Mouse (Mus musculus): Measurements from ENCODE around the gene Set.
A peak's percentile ranks its signal among the peaks of the same experiment; 100 is the strongest.
"Not testable (repeated sequence)": the region's sequence is repeated elsewhere in the genome, so short reads cannot be mapped to it uniquely, and the experiment has no call there.

Gene Set

GRCm38 (mm10) chr2:30057223-30057904 is at the start of gene Set:
Set (plus strand) TSS chr2:30057378.
- no peak for DNase-seq (ENCODE audit: low spot score)

GRCm38 (mm10) chr2:30009101-30009500 is 48.1 kb upstream of the Set start:
- DNase-seq (ENCODE audit: low spot score): no peak

DNA sequence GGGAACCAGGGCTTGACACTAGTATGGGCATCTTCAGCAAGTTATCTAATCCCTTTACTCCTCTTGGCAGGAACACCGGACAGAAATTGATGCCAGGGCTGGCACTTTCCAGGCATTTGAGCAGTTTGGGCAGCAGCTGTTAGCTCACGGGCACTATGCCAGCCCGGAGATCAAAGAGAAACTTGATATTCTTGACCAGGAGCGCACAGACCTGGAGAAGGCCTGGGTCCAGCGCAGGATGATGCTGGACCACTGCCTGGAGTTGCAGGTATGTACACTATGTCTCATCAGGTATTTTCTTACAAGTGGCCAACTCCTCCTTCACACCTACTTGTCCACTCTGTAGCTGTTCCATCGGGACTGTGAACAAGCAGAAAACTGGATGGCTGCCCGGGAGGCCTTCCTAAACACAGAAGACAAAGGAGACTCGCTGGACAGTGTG is 46.3 kb upstream of the Set start:
- DNase-seq (ENCODE audit: low spot score): peak; percentile 75

DNA sequence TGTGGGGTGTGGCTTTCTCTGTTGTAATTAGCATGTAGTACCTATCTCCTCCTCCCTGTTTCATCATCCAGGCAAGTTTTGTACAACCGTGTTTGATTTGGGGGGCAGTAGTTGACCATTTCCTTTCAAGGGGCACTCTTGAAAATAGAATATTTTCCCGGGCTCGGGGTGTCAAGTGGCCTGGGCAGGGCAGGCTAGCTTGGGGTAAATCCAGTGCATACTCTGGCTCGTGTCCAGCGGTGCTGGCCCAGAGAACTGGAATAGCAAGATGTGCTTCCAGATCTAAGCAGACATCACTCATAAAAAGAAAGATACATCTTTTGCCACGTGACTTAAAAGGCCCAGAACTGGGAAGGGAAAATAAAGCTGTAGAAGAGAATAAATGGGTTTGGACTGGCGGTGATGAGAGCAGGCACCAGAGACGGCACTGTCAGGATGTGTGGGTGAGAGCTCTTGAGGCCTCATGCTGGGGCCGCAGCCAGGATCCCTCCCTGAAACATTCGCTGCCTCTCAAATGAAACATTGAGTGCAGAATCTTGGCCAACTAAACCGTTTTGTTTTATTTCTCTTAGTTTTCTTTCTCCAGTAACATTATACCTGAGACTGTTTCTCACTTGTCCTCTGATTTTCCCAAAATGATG is 42.7 kb upstream of the Set start:
- no peak for DNase-seq (ENCODE audit: low spot score)

GRCm38 (mm10) chr2:30025454-30025853 is 31.7 kb upstream of the Set start:
- no peak for DNase-seq (ENCODE audit: low spot score)

DNA sequence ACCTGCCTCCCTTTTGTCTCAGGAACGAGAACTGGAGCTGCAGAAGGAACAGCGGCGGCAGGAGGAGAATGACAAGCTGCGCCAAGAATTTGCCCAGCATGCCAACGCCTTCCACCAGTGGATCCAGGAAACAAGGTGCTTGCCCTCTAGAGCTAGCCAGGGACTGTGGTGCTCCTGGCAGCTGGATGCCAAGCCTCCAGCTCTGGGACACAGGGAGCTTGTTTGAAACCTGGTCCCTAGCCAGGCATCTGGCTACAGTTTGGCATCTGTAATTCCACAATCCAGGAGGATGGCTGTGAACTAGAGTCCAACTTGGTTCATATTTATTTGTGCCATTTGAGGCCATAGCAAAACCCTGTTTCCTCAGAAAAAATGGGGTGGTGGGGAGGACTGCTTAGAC is 30.2 kb upstream of the Set start:
- no peak for DNase-seq (ENCODE audit: low spot score)

GRCm38 (mm10) chr2:30032244-30032846 is 24.8 kb upstream of the Set start:
- no peak for DNase-seq (ENCODE audit: low spot score)

DNA sequence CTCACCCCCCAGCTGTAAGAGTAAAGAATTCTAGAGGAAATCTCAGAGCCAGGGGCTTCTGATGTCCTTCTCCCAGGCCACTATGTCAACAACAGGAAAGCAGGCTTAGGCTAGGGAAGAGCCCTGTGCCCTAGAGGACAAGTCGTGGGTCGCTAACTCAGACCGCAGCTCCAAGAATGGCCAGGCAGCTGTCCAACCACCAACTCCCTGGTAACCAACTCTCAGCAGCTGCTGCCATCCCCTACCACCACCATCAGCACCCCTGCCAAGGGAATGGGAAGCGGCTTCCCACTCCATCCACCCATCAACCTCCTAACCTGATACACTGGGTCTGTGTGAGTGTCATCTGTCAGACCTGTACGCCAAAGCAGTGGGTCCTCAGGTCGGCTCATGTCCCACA is 24.2 kb upstream of the Set start:
- no peak for DNase-seq (ENCODE audit: low spot score)

GRCm38 (mm10) chr2:30037762-30038161 is 19.4 kb upstream of the Set start:
- no peak for DNase-seq (ENCODE audit: low spot score)

- no peak for DNase-seq (ENCODE audit: low spot score)
Observed at GRCm38 (mm10) chr2:30038370-30038769, 18.8 kb upstream of the Set start.

GRCm38 (mm10) chr2:30039687-30040086 is 17.5 kb upstream of the Set start:
- peak; percentile 15 for DNase-seq (ENCODE audit: low spot score)

DNA sequence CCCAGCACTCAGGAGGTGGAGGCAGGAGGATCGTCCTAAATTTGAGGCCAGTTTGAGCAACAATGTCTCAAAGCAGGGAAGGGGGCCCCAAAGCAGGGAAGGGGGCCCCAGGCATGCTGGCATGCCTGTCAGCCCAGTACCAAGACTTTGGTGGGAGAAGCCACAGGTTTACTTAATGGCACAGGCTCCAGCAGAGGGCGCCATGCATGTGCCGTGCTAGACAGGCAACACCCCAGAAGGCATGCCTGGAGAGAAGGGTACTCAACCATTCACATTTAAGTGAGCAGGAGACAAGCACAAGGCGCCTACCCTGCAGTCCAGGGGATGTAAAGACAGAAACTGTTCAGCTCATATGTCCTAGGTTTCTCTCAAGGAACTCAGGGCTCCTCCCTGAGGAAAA is 14.7 kb upstream of the Set start:
- DNase-seq (ENCODE audit: low spot score): peak; percentile 75

GRCm38 (mm10) chr2:30044550-30044949 is 12.6 kb upstream of the Set start:
- DNase-seq (ENCODE audit: low spot score): no peak

- DNase-seq (ENCODE audit: low spot score): no peak
Observed at GRCm38 (mm10) chr2:30047127-30047526, 10.1 kb upstream of the Set start.

GRCm38 (mm10) chr2:30048101-30048501 is 9.1 kb upstream of the Set start:
- peak; percentile 55 for DNase-seq (ENCODE audit: low spot score)

DNA sequence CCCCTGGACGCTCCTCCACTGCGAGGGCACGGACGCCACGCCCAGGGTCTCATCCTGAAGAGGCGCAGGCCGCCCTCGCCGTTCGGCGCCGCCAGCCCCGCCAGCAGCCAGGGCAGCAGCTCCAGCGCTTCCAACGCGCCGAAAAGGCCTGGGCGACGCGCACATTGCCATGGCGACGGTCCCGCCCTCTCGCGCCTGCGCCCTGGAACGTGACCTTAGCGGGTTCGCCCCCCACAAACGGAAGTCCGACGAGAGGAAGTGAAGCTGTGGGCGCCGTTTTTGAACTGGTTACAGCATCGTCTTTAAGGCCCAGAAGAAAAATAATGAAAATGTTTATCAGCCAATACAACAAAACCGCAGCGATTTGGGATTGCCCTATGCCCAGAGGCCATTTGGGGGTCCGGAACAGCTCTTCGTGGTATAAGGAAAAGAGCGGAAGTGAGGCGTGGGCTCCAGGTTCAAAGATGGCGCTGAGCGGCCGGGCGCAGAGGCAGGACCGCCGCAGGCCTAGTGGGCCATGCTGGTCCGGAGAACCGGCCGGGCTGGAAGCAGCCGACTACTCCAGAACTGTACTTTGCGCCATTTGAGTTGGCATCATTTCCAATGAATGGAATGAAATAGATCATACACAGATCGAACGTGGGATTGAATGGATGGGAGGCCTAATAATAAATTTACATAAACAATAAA is 8.3 kb upstream of the Set start, which contains the start of gene Wdr34:
TSS of gene Wdr34 (minus strand) at position 183 of the 690 bp plus-strand sequence.
- peak; percentile 97 for DNase-seq (ENCODE audit: low spot score)

DNA sequence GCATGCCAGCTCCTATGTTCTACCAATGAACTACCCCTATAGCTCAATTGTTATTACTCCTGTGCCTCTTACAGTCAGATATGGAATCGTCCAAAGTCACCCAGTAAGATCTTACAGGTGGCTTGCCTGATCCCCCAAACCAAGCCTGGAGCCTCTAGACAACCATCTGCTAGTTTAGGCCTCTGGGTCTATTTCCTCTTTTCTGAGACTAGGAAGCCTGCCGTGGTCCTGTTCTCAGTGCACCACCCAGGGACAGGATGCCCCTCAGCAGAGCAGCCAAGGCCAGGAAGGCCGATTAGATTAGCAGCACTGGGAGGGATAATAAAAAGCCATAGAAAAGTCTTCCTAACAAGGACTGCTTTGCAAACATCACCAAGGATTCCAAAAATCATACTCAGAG is 7.3 kb upstream of the Set start:
- no peak for DNase-seq (ENCODE audit: low spot score)

- DNase-seq (ENCODE audit: low spot score): no peak
Observed at GRCm38 (mm10) chr2:30051992-30052761, 5.0 kb upstream of the Set start.

GRCm38 (mm10) chr2:30055310-30055709 is 1.9 kb upstream of the Set start:
- DNase-seq (ENCODE audit: low spot score): not testable (repeated sequence)

GRCm38 (mm10) chr2:30056736-30057135 is 442 bp upstream of the Set start:
- DNase-seq (ENCODE audit: low spot score): no peak

DNA sequence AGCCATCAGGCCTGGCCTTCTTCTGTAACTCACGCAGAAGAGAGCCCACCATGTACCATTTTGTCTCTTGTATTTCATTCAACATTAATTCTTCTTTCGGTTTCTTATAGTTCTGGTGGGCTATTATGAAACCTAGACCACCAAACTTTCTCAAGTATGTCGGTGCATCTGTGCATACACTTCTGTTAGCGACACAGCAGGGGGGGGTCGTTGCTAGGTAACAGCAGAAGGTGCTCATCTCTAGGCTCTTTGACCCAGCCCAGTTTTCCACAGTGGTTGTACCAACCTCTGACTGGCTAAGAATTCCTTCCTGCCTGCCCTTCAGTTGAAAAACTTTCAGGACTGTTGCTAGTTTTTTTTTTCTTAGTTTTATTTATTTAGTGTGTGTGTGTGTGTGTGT is 1.2 kb downstream of the Set start:
- no peak for DNase-seq (ENCODE audit: low spot score)

Measured in MN1 (cell line).